10 mouse cellular contexts compared by ENCODE assay signal in the genomic region with DNA sequence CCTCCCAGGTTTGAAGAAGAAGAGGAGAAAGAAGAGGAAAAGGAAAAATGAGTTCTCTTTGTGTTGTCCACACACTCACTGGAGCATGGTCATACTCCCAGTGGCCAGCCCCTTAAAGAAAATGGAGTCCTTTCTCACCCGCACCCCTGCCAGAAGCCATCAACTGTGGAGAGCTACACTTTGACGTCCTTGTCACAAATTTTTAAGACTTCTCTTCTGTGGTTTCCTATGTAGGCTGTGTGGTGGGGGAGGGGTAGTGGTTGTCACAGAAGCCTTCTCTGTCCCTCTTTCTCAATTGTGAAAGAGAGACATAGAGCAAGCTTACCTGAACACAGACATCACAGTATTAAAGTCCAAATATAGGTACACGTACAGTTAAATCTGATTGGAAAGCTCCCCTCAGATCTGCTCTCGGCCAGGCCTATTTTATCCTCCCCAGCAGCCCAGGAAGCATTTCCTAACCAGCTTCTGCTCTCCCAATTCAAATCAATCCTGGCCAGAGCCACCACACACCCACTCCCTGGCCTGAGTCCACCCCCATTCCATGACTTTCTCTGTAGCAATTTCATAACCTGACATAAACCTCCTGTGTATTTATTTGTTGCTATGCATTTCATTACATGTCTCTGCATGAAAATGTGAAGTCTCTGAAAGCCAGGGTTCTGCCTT.
DNase-seq lines count a peak whose midpoint lies in the region; ATAC-seq and TF ChIP-seq lines count a peak whose summit lies in the region.
"Had no signal": no experiment of that assay in that cellular context is flagged by ENCODE, and none has a peak within 500 bp of the region (broad histone marks: within the 10 kb centered on the region; RNA-seq: fewer than 3 reads in every experiment).

No protein-coding gene starts in this region.

- 62% methylated on average over 4 of the region's 4 CpGs for WGBS in kidney, embryonic 15.5 days
- WGBS in limb, embryonic 14.5 days = 31% methylated on average over 4 of the region's 4 CpGs
- 67% methylated on average over 4 of the region's 4 CpGs for WGBS in neural tube, embryonic 15.5 days

- no peaks in the 10 kb centered on the region for H3K4me1 ChIP-seq in kidney, embryonic 15.5 days
- 0 out of 2 replicates have a peak, but pooled peaks cover 3% of the 10 kb centered on the region for H3K4me1 ChIP-seq in limb, embryonic 14.5 days (ENCODE audit: control insufficient read depth, insufficient read depth, low read length)
- no peaks in the 10 kb centered on the region for H3K4me1 ChIP-seq in neural tube, embryonic 15.5 days

- no peak overlapping the region for H3K4me3 ChIP-seq in kidney, embryonic 15.5 days (replicated peaks)
- no peak overlapping the region for H3K4me3 ChIP-seq in limb, embryonic 14.5 days (replicated peaks; ENCODE audit: low read length)
- H3K4me3 ChIP-seq in neural tube, embryonic 15.5 days (replicated peaks) = no peak overlapping the region
- H3K4me3 ChIP-seq: myocyte had no signal

- no peak for TF ChIP-seq POLR2A in limb, embryonic 14.5 days (IDR thresholded peaks at IDR 0.05; ENCODE audit: borderline replicate concordance, extremely low read depth, insufficient read depth, insufficient read length)

- no peak overlapping the region for H3K27ac ChIP-seq in kidney, embryonic 15.5 days
- H3K27ac ChIP-seq in limb, embryonic 14.5 days (replicated peaks; ENCODE audit: low read depth, low read length) = peak overlapping the region; percentile 52; the same call in 1 of the 2 replicates
- no peak overlapping the region for H3K27ac ChIP-seq in neural tube, embryonic 15.5 days (replicated peaks)

- ATAC-seq in kidney, embryonic 15.5 days (replicated peaks; ENCODE audit: low FRiP score) = no peak
- ATAC-seq in limb, embryonic 14.5 days (ENCODE audit: low FRiP score, low read depth) = no peak
- no peak for ATAC-seq in neural tube, embryonic 15.5 days (ENCODE audit: low FRiP score)

- H3K9ac ChIP-seq in kidney, embryonic 15.5 days = no peak overlapping the region
- no peak overlapping the region for H3K9ac ChIP-seq in limb, embryonic 14.5 days (ENCODE audit: low read depth, low read length, severe bottlenecking)
- H3K9ac ChIP-seq in neural tube, embryonic 15.5 days (replicated peaks) = no peak overlapping the region

- DNase-seq in kidney, postnatal 10 days = peak; percentile 31
- peak; percentile 80 for DNase-seq in NIH3T3 (ENCODE audit: low read depth)
- DNase-seq in gastrocnemius, postnatal 25 days = peak; percentile 36
- peak; percentile 14 for DNase-seq in limb, embryonic 14.5 days (ENCODE audit: low spot score)
- DNase-seq in cerebellum, adult 18-20 months = no peak
- no peak for DNase-seq in spleen, postnatal 14 days (ENCODE audit: low spot score in 2 of 2)

- no peak overlapping the region for H3K4me2 ChIP-seq in kidney, embryonic 15.5 days
- no peak overlapping the region for H3K4me2 ChIP-seq in limb, embryonic 14.5 days (replicated peaks; ENCODE audit: low read depth, low read length, severe bottlenecking)
- H3K4me2 ChIP-seq in neural tube, embryonic 15.5 days = no peak overlapping the region

- H3K27me3 ChIP-seq in kidney, embryonic 15.5 days = no peaks in the 10 kb centered on the region
- no peaks in the 10 kb centered on the region for H3K27me3 ChIP-seq in limb, embryonic 14.5 days (ENCODE audit: control insufficient read depth, insufficient read depth, low read length)
- H3K27me3 ChIP-seq in neural tube, embryonic 15.5 days (replicated peaks) = no peaks in the 10 kb centered on the region

- H3K36me3 ChIP-seq in kidney, embryonic 15.5 days = no peaks in the 10 kb centered on the region
- no peaks in the 10 kb centered on the region for H3K36me3 ChIP-seq in limb, embryonic 14.5 days (ENCODE audit: control insufficient read depth, insufficient read depth, low read length)
- H3K36me3 ChIP-seq in neural tube, embryonic 15.5 days = no peaks in the 10 kb centered on the region
- H3K36me3 ChIP-seq: G1E had no signal

- no peaks in the 10 kb centered on the region for H3K9me3 ChIP-seq in kidney, embryonic 15.5 days (replicated peaks)
- H3K9me3 ChIP-seq in limb, embryonic 14.5 days (ENCODE audit: control insufficient read depth, low read length) = no peaks in the 10 kb centered on the region
- H3K9me3 ChIP-seq in neural tube, embryonic 15.5 days (replicated peaks) = no peaks in the 10 kb centered on the region

Comparison
In these comparisons a context has a peak if more than half of its experiments do, and no peak if none do; other contexts are left out.
1. DNase-seq: peak in kidney, postnatal 10 days (single experiment), NIH3T3 (single experiment), gastrocnemius, postnatal 25 days (single experiment) and limb, embryonic 14.5 days (single experiment); none in cerebellum, adult 18-20 months (0 of 2) and spleen, postnatal 14 days (0 of 2).